Mouse (Mus musculus) thymus, adult 2 months (tissue): ENCODE measurements around the gene Bysl. TPM values are rescaled to one million over a fixed set of nuclear protein-coding genes. Genes with fewer than 3 reads are reported as not detected.
"Not testable (repeated sequence)": the region's sequence is repeated elsewhere in the genome, so short reads cannot be mapped to it uniquely, and the experiment has no call there.

Experiments
- DNase-seq: peaks from one replicate; pipeline ENCODE4 v3.0.0; 2021
- H3K27ac ChIP-seq: fragments of 200-500 bp; 2 replicates; pipeline ENCODE4 v1.5.1; 2012; ENCODE audit warnings: low read length, control low read depth; ENCODE audit not compliant: control insufficient read depth, insufficient read depth
- H3K27me3 ChIP-seq: fragments of 200-500 bp; 2 replicates; pipeline ENCODE4 v1.6.1; 2012; ENCODE audit warnings: mild to moderate bottlenecking, low read length, moderate library complexity, mixed read lengths; ENCODE audit not compliant: control insufficient read depth, insufficient read depth
- H3K36me3 ChIP-seq: fragments of 200-500 bp; 2 replicates; pipeline ENCODE4 v1.6.1; 2012; ENCODE audit warnings: mild to moderate bottlenecking, low read length, moderate library complexity; ENCODE audit not compliant: control insufficient read depth, insufficient read depth
- H3K4me1 ChIP-seq: fragments of 200-500 bp; replicated peaks from 2 replicates; pipeline ENCODE4 v1.6.1; 2012; ENCODE audit warnings: low read length; ENCODE audit not compliant: control insufficient read depth, insufficient read depth
- H3K4me3 ChIP-seq: fragments of 200-500 bp; 2 replicates; pipeline ENCODE4 v1.5.1; 2012; ENCODE audit warnings: mild to moderate bottlenecking, low read length, control low read depth, moderate library complexity; ENCODE audit not compliant: control insufficient read depth, insufficient read depth
- CTCF ChIP-seq: fragments of 200-500 bp; IDR thresholded peaks from 2 replicates; pipeline ENCODE4 v1.5.1; 2012; ENCODE audit warnings: mild to moderate bottlenecking, control low read depth, low read length, moderate library complexity, borderline replicate concordance; ENCODE audit not compliant: control insufficient read depth, poor library complexity, insufficient read depth; ENCODE audit errors: extremely low read depth
- POLR2A ChIP-seq: fragments of 200-500 bp; IDR thresholded peaks from 2 replicates; pipeline ENCODE4 v1.6.1; 2012; ENCODE audit warnings: mild to moderate bottlenecking, low read length, control low read depth, moderate library complexity; ENCODE audit not compliant: control insufficient read depth, poor library complexity, insufficient read depth; ENCODE audit errors: extremely low read depth
- WGBS: fragments of 180-500 bp; shearing (Covaris S2); methylation state at CpG from one replicate; pipeline ENCODE4 v1.1.7; 2018; 5-methylcytosine and 5-hydroxymethylcytosine counted together
- polyA plus RNA-seq: library from polyadenylated mRNA; depleted of rRNA; stranded (reverse); fragments of >200 nt; gene quantifications from 2 replicates; pipeline ENCODE4 v1.2.3, GENCODE M21; 2012; rRNA removed

Gene Bysl
- polyA plus RNA-seq: 14.2 and 16.9 TPM in 2 replicates

DNA sequence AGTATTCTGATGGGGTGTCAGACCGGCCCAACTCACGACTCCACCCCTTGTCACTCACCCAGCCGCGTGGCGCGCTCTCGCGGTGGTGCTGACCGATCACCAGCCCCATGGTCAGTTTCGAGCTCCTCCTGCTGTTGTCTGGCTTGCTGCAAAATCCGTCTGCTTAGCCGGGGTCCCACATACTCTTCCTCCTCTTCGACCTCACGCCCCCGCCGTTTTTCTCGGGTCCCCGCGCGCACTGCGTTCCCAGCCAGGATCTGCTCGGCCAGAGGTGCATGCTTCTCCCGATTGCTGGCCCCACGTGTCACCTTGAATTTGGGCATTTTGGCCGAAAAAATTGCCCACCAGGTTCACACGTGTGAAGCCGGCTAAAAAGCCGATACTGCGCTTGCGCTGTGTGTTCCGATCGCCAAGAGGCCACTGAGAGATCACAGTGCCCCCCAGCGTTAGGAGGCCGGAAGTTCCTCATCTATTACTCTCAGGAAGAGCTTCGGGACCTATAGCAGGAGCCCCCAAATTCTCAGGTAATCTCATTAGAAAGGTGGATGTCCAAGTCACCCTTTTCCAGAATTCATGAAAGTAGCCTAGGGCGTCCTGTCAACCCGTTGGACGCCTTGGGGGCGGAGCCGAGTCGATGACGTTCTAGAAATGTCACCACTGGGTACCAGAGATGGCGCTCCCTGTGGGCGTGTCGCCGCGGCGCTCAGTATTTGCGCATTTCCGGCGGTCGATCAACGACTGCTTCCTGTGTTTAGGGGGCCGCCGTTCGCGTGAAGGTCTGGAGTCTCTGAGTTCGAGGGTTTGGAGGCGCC, at the start of gene Bysl, which contains the start of the genes Med20 and Gm20517:
Bysl (minus strand) TSS at position 644 of the 812 bp plus-strand sequence.
Med20 (plus strand) TSS at position 734 of the 812 bp plus-strand sequence.
Gm20517 (plus strand) TSS at position 741 of the 812 bp plus-strand sequence.
- peak; percentile 96 for DNase-seq
- H3K4me1 ChIP-seq: peaks cover 10% of the 10 kb centered on the region
- H3K4me3 ChIP-seq: peak within 1 kb of the TSS; percentile 74
- TF ChIP-seq POLR2A (peak; percentile 55; the same call in 1 of the 2 replicates), CTCF (peak; percentile 86; the same call in 1 of the 2 replicates)
- H3K27me3 ChIP-seq: no peaks in the 10 kb centered on the region
- no peak within 1 kb of the TSS; the same call in 1 of the 2 replicates for H3K27ac ChIP-seq
- no peaks in the 10 kb centered on the region; the same call in 1 of the 2 replicates for H3K36me3 ChIP-seq
- under 1% methylated on average over 59 of the region's 59 CpGs for WGBS

DNA sequence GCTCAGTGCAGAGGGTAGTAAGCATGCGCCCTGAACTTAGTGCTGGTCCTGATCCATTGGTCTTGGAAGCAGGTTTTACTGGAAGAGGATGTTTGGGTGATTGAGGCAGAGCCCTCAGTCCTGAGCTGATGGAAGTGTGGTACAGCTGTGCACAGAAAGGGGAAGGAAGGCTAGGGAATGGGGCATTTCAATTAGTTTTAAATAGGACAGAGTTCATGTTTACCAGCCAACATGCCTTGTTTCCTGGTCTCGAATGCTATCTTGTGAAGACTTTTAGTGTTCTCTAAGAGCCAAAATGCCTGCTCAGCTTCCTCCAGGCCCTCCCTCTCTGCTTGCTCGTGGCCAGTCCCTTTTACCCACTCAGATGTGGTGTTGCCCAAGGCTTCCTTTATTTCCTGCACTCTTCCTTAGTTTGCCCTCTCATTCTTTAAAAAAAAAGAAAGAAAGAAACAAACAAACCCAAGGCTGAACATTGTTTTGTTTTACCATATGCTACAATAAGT, 47.5 kb upstream of the Bysl start:
- H3K27me3 ChIP-seq: no peaks in the 10 kb centered on the region
- 56% methylated on average over 3 of the region's 3 CpGs for WGBS
- H3K4me3 ChIP-seq: no peak overlapping the region
- no peaks in the 10 kb centered on the region for H3K4me1 ChIP-seq
- no peak for TF ChIP-seq POLR2A
- no peak for TF ChIP-seq CTCF
- H3K27ac ChIP-seq: no peak overlapping the region
- no peak for DNase-seq
- H3K36me3 ChIP-seq: no peaks in the 10 kb centered on the region

DNA sequence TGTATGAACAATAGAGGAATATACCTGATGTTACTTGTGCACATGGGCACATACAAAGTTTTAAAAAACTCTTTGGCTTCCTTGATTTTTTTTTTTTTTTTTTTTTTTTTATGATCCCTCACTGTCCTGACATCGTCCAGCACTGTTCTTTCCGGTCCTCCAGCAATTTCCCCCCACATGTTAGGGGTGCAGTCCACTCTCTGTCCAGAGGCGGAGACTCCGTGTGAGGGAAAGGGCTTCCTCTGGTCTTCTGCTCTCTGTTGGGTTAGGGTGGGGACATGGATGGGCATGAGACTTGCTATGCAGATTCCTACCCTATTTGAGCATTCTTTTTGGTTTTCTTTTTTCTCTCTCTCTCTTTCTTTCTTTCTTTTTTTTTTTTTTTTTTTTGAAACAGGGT, 46.6 kb upstream of the Bysl start:
- 98% methylated on average over 4 of the region's 4 CpGs for WGBS
- DNase-seq: no peak
- no peaks in the 10 kb centered on the region for H3K27me3 ChIP-seq
- TF ChIP-seq CTCF: no peak
- TF ChIP-seq POLR2A: no peak
- H3K4me3 ChIP-seq: no peak overlapping the region
- H3K4me1 ChIP-seq: no peaks in the 10 kb centered on the region
- H3K27ac ChIP-seq: no peak overlapping the region
- no peaks in the 10 kb centered on the region for H3K36me3 ChIP-seq

DNA sequence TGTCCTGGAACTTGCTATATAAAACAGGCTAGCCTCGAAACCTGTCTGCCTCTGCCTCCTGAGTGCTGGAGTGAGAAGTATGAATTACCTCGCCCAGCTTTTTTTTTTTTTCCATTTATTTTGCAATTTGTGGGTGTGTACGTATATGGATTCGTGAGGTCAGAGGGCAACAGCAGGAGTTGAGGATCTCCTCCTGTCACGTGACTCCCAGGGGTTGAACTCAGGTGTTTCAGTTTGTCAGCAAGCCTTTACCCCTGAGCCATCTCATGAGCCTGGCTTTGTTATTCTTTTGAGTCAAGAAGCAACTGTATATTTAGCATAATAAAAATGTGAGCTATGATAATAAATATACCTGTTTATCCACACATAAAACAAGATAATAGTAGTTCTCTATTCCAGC, 44.4 kb upstream of the Bysl start:
- no peak for TF ChIP-seq CTCF
- TF ChIP-seq POLR2A: no peak
- no peaks in the 10 kb centered on the region for H3K4me1 ChIP-seq
- H3K27me3 ChIP-seq: no peaks in the 10 kb centered on the region
- no peaks in the 10 kb centered on the region for H3K36me3 ChIP-seq
- no peak for DNase-seq
- 96% methylated on average over 5 of the region's 5 CpGs for WGBS
- H3K4me3 ChIP-seq: no peak overlapping the region
- no peak overlapping the region for H3K27ac ChIP-seq

DNA sequence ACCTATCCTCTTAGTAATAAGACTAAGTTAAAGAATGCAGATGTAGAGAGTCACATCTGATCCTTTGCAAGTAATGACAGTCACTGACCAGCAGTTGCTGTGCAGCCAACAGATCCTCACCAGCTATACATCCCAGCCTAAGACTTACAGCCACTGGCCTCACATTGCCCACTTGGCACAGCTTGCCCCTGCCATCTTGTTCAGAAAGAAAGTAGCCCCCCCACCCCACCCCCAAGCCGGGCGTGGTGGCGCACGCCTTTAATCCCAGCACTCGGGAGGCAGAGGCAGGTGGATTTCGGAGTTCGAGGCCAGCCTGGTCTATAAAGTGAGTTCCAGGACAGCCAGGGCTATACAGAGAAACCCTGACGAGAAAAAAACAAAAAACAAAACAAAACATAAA, 43.1 kb upstream of the Bysl start:
- not testable (repeated sequence) for H3K27ac ChIP-seq, H3K4me3 ChIP-seq, H3K4me1 ChIP-seq, H3K36me3 ChIP-seq, DNase-seq, H3K27me3 ChIP-seq
- 96% methylated on average over 8 of the region's 8 CpGs for WGBS

DNA sequence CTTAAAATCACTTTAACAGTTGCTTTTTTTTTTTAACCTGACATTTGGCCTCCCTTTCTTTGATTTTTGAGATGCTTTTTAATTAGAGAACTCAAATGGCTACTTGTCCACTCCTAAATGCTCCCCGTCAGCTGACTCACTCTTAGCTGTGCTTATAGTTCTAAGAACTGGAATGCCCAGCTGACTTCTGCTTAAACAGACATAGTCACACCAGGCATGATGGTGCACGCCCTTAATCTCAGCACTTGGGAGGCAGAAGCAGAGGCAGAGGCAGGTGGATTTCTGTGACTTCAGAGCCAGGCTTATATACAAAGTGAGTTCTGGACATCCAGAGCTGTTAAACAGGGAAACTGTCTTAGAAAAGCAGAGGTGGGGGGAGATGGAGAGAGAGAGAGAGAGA, 40.7 kb upstream of the Bysl start:
- WGBS: 91% methylated on average over 2 of the region's 2 CpGs

More for the DNA sequence above, 40.7 kb upstream of the Bysl start:
- no peak for DNase-seq
- Histone ChIP-seq H3K4me3 (no peak overlapping the region), H3K4me1 (no peaks in the 10 kb centered on the region), H3K27me3 (no peaks in the 10 kb centered on the region), H3K27ac (no peak overlapping the region), H3K36me3 (no peaks in the 10 kb centered on the region)
- TF ChIP-seq CTCF (no peak), POLR2A (no peak)
